Mouse (Mus musculus): ENCODE measurements around the gene Tnik. TPM values are rescaled to one million over a fixed set of nuclear protein-coding genes. Genes with fewer than 3 reads are reported as not detected.

The Tnik gene
- polyA plus RNA-seq, 1 experiment from 2014 or later = 1.9 TPM

DNA sequence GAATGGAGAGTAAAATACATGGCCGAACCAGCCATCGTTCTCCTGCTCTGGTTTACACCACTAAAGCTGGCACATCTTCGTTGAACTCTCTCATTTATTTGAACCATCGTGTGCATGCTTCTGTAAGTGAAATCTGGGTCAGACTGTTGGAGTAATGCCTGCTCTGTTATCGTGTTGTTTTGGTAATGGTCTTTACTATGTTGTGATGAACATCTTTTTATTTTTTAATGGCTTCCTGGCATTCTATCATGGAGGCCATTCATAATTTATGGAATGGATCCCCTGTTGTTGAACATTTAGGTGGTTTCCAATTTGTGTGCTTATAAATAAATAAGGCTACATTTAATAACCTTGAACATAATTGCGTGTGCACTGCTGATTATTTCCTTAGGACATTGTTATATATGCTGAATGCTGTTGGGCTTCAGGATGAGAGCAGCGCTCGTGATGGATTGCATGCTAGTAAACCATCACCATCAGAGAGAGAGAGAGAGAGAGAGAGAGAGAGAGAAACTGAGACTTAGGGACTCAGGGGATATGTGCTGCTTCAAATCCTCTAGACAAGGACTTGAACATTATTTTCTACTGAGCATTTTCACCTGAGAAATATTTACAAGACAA is 62.7 kb downstream of the Tnik start:
- ATAC-seq (ENCODE audit: insufficient read depth) = no peak
- no peak overlapping the region for H3K9ac ChIP-seq
- no peaks in the 10 kb centered on the region for H3K36me3 ChIP-seq (replicated peaks)
- no peak overlapping the region for H3K4me3 ChIP-seq (replicated peaks)
- no peaks in the 10 kb centered on the region for H3K4me1 ChIP-seq (replicated peaks)
- H3K4me2 ChIP-seq = no peak overlapping the region
- H3K9me3 ChIP-seq (replicated peaks) = no peaks in the 10 kb centered on the region
- no peaks in the 10 kb centered on the region for H3K27me3 ChIP-seq
- WGBS (ENCODE audit: insufficient replicate concordance) = 66% methylated on average over 8 of the region's 8 CpGs
- H3K27ac ChIP-seq (replicated peaks) = no peak overlapping the region

DNA sequence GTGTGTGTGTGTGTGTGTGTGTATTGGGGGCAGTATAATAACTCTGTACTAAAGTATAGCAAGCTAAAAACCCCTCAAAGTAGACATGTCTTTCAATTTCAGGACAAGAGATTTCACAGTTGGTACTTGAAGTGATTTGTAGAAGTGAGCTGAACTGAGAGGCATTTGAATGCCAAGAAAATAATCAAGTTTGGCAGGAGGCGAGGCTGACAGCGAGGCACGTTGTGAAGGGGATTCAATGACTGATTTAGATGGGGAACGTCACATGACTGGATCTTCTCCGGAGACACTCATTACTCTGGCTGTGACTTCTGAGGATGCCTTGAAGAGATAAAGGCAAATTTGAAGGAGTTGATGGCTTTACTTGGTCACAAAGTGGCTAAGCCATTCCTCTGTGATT is 69.3 kb downstream of the Tnik start:
- no peak overlapping the region for H3K4me2 ChIP-seq
- no peaks in the 10 kb centered on the region for H3K4me1 ChIP-seq (replicated peaks)
- H3K9me3 ChIP-seq (replicated peaks) = no peaks in the 10 kb centered on the region
- no peaks in the 10 kb centered on the region for H3K27me3 ChIP-seq
- H3K36me3 ChIP-seq (replicated peaks) = no peaks in the 10 kb centered on the region
- H3K27ac ChIP-seq (replicated peaks) = no peak overlapping the region
- ATAC-seq (ENCODE audit: insufficient read depth) = no peak
- H3K9ac ChIP-seq = no peak overlapping the region
- H3K4me3 ChIP-seq (replicated peaks) = no peak overlapping the region
- 65% methylated on average over 5 of the region's 5 CpGs for WGBS (ENCODE audit: insufficient replicate concordance)

DNA sequence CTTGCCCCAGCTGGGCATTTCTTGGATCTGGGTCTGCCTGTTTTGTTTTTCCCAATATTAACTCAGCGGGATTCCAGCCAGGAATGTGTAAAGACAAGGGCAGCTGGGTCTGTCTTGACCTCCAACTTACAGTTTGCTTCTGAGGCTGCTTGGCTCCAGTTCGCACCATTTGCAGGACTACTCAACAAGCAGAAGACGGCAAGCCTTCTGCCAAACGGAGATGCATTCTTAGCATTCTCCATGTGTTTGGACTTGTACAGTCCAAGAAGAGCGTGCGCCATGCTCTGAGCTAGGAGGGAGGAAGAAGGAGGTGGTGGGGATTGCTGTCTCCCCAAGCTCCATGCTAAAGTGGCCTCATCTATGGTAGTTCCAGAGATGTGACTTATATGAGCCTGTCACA is 70.9 kb downstream of the Tnik start:
- 70% methylated on average over 6 of the region's 6 CpGs for WGBS (ENCODE audit: insufficient replicate concordance)
- no peak overlapping the region for H3K27ac ChIP-seq (replicated peaks)
- no peaks in the 10 kb centered on the region for H3K27me3 ChIP-seq
- no peaks in the 10 kb centered on the region for H3K9me3 ChIP-seq (replicated peaks)
- H3K4me3 ChIP-seq (replicated peaks) = no peak overlapping the region
- H3K4me1 ChIP-seq (replicated peaks) = no peaks in the 10 kb centered on the region
- no peak for ATAC-seq (ENCODE audit: insufficient read depth)
- no peaks in the 10 kb centered on the region for H3K36me3 ChIP-seq (replicated peaks)
- no peak overlapping the region for H3K9ac ChIP-seq
- no peak overlapping the region for H3K4me2 ChIP-seq

DNA sequence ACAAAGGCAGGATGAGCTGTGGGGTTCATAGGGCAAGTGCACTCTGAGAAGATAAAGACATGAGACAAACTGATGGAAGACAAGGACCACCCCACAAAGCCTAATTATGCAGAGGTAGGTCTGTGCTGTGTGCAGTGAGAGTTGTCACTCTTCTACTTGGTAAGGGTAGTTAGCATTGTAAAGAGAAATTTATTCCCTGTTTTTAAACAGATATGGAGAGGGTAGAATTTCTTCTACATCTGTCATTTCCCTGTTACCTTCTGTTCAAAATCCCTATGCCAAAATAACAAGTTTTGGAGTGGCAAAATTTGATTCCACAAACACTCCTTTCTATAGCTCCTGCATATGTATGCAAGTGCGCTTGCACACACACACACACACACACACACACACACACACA is 71.5 kb downstream of the Tnik start:
- H3K9ac ChIP-seq = no peak overlapping the region
- no peak for ATAC-seq (ENCODE audit: insufficient read depth)
- no peaks in the 10 kb centered on the region for H3K4me1 ChIP-seq (replicated peaks)
- H3K27me3 ChIP-seq = no peaks in the 10 kb centered on the region
- no peaks in the 10 kb centered on the region for H3K36me3 ChIP-seq (replicated peaks)
- H3K4me2 ChIP-seq = no peak overlapping the region
- no peaks in the 10 kb centered on the region for H3K9me3 ChIP-seq (replicated peaks)
- no peak overlapping the region for H3K27ac ChIP-seq (replicated peaks)
- no peak overlapping the region for H3K4me3 ChIP-seq (replicated peaks)
- WGBS (ENCODE audit: insufficient replicate concordance) = 75% methylated on average over 1 of the region's 1 CpGs

DNA sequence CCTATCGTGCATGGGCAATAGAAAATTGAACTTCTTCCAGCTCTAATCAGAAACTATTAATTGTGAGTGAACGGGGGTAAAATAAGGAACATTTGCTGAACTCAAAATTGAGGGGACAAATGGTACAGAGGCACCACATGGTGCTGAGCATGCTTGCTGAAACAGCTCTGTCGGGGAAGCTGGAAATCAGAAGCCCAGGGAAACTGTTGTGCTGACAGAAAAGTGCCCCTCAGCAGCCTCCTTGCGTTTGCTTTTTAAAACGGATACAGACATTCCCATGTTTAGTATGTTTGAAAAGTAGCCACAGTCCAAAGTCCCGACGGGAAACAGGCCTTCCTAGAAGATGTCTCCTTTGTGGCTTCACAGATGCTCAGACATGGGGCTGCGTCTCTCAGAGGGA is 77.1 kb downstream of the Tnik start:
- no peak for ATAC-seq (ENCODE audit: insufficient read depth)
- no peaks in the 10 kb centered on the region for H3K4me1 ChIP-seq (replicated peaks)
- H3K4me3 ChIP-seq (replicated peaks) = no peak overlapping the region
- H3K27me3 ChIP-seq = no peaks in the 10 kb centered on the region
- H3K9ac ChIP-seq = no peak overlapping the region
- H3K36me3 ChIP-seq (replicated peaks) = no peaks in the 10 kb centered on the region
- WGBS (ENCODE audit: insufficient replicate concordance) = 60% methylated on average over 8 of the region's 8 CpGs
- no peaks in the 10 kb centered on the region for H3K9me3 ChIP-seq (replicated peaks)
- H3K4me2 ChIP-seq = no peak overlapping the region
- no peak overlapping the region for H3K27ac ChIP-seq (replicated peaks)

DNA sequence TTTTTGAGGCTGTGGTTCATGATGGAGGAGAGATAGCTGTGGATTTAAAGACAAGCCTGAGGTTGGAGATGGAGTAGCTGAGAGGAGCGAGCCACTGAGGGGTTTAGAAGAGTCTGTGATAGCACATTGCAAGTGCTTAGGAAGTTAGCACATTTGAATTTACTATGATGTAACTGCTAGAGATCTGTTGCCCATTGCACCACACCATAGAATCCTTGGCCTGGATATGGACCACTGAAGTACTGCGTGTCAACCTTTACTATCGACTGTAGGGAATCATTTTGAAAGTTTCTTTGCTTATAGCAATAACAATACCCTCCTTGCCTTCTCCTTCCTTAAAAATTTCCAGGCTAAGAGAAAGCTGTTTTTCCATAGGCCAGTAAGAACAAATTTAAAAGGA is 80.2 kb downstream of the Tnik start:
- no peak for ATAC-seq (ENCODE audit: insufficient read depth)
- Histone ChIP-seq H3K4me3 (replicated peaks) (no peak overlapping the region), H3K36me3 (replicated peaks) (no peaks in the 10 kb centered on the region), H3K9ac (no peak overlapping the region), H3K4me2 (no peak overlapping the region), H3K4me1 (replicated peaks) (no peaks in the 10 kb centered on the region), H3K9me3 (replicated peaks) (no peaks in the 10 kb centered on the region), H3K27me3 (no peaks in the 10 kb centered on the region), H3K27ac (replicated peaks) (no peak overlapping the region)
- 70% methylated on average over 3 of the region's 3 CpGs for WGBS (ENCODE audit: insufficient replicate concordance)

DNA sequence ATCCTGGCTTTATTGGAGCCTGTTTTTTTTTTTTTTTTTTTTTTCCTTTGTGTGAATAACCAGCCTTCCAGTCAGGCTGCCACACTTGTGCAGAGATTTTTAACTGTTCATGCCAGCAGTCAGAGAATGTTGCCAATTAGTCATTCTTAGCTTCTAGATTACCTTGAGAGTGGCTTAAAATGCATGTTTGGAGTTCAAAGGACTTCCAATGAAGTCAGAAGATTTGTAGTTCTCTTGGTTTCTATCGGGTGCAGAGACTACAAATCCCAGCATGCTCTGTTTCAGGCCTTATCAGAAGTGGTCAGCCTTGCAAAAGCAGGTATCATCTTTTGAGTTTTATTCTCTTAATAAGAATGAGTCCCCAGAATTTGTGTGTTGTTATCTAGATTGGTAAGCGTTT is 80.6 kb downstream of the Tnik start:
- H3K27me3 ChIP-seq = no peaks in the 10 kb centered on the region
- no peaks in the 10 kb centered on the region for H3K9me3 ChIP-seq (replicated peaks)
- H3K4me3 ChIP-seq (replicated peaks) = no peak overlapping the region
- no peak overlapping the region for H3K27ac ChIP-seq (replicated peaks)
- ATAC-seq (ENCODE audit: insufficient read depth) = no peak
- 52% methylated on average over 2 of the region's 2 CpGs for WGBS (ENCODE audit: insufficient replicate concordance)
- no peaks in the 10 kb centered on the region for H3K4me1 ChIP-seq (replicated peaks)
- H3K9ac ChIP-seq = no peak overlapping the region
- H3K4me2 ChIP-seq = no peak overlapping the region
- no peaks in the 10 kb centered on the region for H3K36me3 ChIP-seq (replicated peaks)

DNA sequence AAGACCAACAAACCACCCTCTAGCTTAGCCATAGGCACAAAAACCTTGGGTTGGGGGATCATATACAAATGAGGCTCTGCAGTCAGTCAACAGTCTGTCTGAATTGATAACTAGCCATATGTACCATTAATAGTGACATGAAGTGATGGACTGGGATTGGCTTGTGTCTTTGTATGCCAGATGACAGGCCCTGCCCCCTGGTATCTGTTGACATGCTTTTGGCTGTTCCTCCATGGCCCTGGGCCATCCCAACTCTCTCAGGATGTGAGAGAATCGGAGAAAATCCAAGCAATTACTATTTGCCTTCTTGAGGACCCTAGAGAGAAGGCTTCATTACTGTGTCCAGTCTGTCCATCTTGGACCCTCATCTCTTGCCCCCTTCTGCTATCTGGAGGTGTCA is 82.4 kb downstream of the Tnik start:
- H3K27me3 ChIP-seq = no peaks in the 10 kb centered on the region
- H3K27ac ChIP-seq (replicated peaks) = no peak overlapping the region
- no peaks in the 10 kb centered on the region for H3K36me3 ChIP-seq (replicated peaks)
- H3K4me2 ChIP-seq = no peak overlapping the region
- ATAC-seq (ENCODE audit: insufficient read depth) = no peak
- 45% methylated on average over 1 of the region's 1 CpGs for WGBS (ENCODE audit: insufficient replicate concordance)
- no peaks in the 10 kb centered on the region for H3K4me1 ChIP-seq (replicated peaks)
- no peak overlapping the region for H3K4me3 ChIP-seq (replicated peaks)
- H3K9me3 ChIP-seq (replicated peaks) = no peaks in the 10 kb centered on the region
- H3K9ac ChIP-seq = no peak overlapping the region

DNA sequence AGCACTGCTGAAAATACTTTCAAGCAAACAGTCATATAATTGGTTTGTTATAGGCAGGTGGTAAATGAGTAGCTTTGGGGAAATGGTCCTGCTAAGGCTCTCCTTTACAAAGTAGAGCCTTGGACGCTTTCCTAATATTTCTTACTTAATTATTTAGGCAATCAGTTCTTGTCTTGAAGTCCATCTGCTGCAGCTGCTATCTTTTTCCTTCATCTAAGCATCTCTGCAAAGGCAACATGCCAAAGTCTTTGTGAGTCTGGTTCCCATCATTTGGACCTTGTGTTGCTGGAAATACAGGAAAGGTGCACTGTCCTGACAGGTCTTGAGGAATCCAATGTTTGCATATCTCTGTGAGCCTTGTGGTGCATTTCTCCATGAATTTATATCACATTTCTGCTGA is 82.9 kb downstream of the Tnik start:
- no peaks in the 10 kb centered on the region for H3K36me3 ChIP-seq (replicated peaks)
- H3K4me2 ChIP-seq = no peak overlapping the region
- no peak for ATAC-seq (ENCODE audit: insufficient read depth)
- H3K9me3 ChIP-seq (replicated peaks) = no peaks in the 10 kb centered on the region
- H3K9ac ChIP-seq = no peak overlapping the region
- no peak overlapping the region for H3K27ac ChIP-seq (replicated peaks)
- 55% methylated on average over 1 of the region's 1 CpGs for WGBS (ENCODE audit: insufficient replicate concordance)
- no peak overlapping the region for H3K4me3 ChIP-seq (replicated peaks)
- H3K27me3 ChIP-seq = no peaks in the 10 kb centered on the region
- no peaks in the 10 kb centered on the region for H3K4me1 ChIP-seq (replicated peaks)

DNA sequence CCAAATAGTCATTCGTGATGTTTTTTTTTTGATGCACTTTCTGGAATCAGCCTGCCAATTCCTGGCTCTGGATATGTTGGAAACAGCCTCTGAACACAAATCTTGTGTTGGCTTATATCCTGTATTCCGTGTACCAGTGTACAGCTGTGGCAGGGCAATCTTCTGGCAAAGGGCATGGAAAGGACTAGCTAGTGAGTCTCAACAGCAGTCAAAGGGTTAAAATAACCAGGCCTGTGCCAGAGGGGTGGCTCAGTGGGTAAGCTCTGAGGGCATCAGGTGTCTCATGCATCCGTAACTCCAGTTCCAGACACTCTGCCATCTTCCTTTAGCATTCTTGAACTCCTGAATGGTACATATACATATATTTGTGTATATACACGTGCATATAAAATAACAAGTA is 83.5 kb downstream of the Tnik start:
- Histone ChIP-seq H3K36me3 (replicated peaks) (no peaks in the 10 kb centered on the region), H3K4me1 (replicated peaks) (no peaks in the 10 kb centered on the region), H3K27ac (replicated peaks) (no peak overlapping the region), H3K4me2 (no peak overlapping the region), H3K9me3 (replicated peaks) (no peaks in the 10 kb centered on the region), H3K9ac (no peak overlapping the region), H3K27me3 (no peaks in the 10 kb centered on the region), H3K4me3 (replicated peaks) (no peak overlapping the region)
- WGBS (ENCODE audit: insufficient replicate concordance) = 63% methylated on average over 4 of the region's 4 CpGs
- ATAC-seq (ENCODE audit: insufficient read depth) = no peak

DNA sequence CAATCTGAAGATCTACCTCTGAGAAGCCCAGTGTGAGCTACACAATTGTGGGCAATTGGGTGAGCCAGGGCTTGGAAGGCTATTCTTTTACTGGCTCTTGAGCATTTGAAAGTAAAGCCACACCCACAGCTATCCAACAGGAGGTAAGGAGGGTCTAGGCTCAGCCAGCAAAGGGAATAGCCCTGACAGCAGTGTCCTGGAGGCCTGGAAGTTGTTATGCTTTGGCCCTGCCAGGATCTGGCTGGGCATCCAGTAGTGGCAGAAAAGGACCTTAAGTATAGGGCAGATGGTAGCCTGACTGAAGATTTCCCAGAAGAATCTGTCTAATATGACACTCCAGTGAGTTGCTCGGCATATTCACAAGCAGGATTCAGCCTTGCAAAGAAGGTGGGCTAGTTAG is 85.7 kb downstream of the Tnik start:
- Histone ChIP-seq H3K27ac (replicated peaks) (no peak overlapping the region), H3K27me3 (no peaks in the 10 kb centered on the region), H3K4me3 (replicated peaks) (no peak overlapping the region), H3K4me2 (no peak overlapping the region), H3K9me3 (replicated peaks) (no peaks in the 10 kb centered on the region), H3K36me3 (replicated peaks) (no peaks in the 10 kb centered on the region), H3K9ac (no peak overlapping the region), H3K4me1 (replicated peaks) (no peaks in the 10 kb centered on the region)
- 64% methylated on average over 1 of the region's 1 CpGs for WGBS (ENCODE audit: insufficient replicate concordance)
- no peak for ATAC-seq (ENCODE audit: insufficient read depth)

DNA sequence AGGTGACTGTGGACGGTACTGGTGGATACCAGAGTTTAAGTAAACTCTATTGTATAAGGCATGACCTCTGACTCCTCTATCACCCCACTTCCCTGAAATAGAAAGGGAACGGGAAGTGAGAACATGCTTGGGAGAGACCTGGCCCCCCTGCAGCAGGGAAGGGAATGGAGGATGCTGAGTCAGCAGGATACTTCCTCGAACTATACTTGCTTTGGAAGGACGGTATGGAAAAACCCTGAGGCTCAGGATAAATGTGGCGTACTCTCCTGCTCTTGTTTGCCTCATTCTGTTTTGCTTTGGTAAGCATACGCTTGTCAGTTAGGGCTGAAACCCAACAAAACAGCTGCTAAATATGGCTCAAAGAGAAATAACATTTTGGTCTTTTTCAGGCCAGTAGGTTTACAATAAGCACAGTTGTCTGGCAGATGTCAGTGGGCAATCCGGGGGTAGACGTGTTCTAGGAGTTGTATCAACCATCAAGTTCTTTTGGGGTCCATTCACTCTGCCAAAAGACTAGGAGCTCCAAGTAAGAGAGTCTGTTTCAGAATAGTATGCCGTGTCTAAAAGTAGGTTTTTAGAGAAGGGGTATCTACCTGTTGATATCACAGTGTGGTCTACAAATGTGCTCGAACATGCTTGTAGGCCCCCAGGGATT is 87.3 kb downstream of the Tnik start:
- H3K4me3 ChIP-seq (replicated peaks) = no peak overlapping the region
- 60% methylated on average over 10 of the region's 10 CpGs for WGBS (ENCODE audit: insufficient replicate concordance)
- no peak for ATAC-seq (ENCODE audit: insufficient read depth)

More for the DNA sequence above, 87.3 kb downstream of the Tnik start:
- Histone ChIP-seq H3K27ac (replicated peaks) (no peak overlapping the region), H3K36me3 (replicated peaks) (no peaks in the 10 kb centered on the region), H3K4me2 (no peak overlapping the region), H3K9ac (no peak overlapping the region), H3K27me3 (no peaks in the 10 kb centered on the region), H3K4me1 (replicated peaks) (no peaks in the 10 kb centered on the region), H3K9me3 (replicated peaks) (no peaks in the 10 kb centered on the region)

Data from liver, embryonic 15.5 days (tissue).